Mouse (Mus musculus) heart, adult 18-20 months (tissue): ENCODE results near the gene Klhl3. TPM values are rescaled to one million over a fixed set of nuclear protein-coding genes. Genes with fewer than 3 reads are reported as not detected.

ENCODE experiments used
- DNase-seq, 2 experiments: peaks; one replicate each; pipeline ENCODE4 v3.0.0; 2021 to 2022; ENCODE audit warnings: mixed read lengths in 1 of 2
- total RNA-seq, 2 experiments: library from RNA; stranded (reverse); gene quantifications; 2 replicates each; pipeline ENCODE4 v1.2.3; 2021

Klhl3 gene
- total RNA-seq, 2 experiments from 2014 or later: 2.7 to 3.5 TPM

GRCm38 (mm10) chr13:58023726-58024453 lies 89.5 kb downstream of the Klhl3 start:
- DNase-seq: no peak

DNA sequence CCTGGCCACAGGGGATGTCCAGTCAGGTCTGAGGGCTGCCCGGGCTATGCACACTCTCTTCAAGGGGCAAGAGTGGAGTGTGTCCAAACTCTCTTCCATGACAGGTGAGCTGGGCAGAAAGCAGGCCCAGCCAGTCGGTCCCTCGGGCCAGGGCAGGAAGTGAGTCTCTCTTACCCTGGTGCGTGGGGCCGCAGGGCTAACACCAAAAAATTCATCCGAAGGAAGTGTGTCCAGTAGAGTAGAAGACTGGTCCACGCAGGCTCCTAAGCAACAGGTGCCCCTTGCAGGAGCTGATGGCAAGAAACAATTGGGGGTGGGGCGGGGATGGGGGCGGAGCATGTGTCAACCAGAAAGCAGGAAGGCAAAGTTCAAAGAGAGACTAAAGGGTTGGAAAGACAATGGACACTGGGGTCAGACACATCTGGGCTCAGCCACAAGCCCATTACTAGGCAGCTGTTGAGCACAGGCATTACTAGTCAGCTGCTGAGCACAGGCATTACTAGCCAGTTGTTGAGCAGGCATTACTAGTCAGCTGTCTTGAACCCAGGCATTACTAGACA lies 90.3 kb downstream of the Klhl3 start:
- DNase-seq: no peak

- no peak for DNase-seq
These were observed 93.0 kb downstream of the Klhl3 start for GRCm38 (mm10) chr13:58020428-58020827.

DNA sequence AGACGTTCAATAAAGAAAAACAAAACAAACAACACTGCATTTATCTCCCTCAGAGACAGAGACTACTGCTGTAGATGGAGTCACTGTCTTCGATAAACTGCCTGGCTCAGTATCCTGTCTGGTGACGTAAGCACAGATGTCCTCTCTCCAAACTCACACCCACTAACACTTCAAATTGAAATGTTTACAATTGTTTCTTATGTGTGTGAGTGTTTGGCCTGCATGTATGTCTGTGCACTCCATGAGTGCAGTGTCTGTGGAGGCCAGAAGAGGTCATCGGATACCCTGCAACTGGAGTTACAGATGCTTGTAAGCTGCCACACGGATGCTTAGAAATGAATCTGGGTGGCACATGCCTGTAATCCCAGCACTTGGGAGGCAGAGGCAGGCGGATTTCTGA lies 96.1 kb downstream of the Klhl3 start:
- DNase-seq: no peak

DNA sequence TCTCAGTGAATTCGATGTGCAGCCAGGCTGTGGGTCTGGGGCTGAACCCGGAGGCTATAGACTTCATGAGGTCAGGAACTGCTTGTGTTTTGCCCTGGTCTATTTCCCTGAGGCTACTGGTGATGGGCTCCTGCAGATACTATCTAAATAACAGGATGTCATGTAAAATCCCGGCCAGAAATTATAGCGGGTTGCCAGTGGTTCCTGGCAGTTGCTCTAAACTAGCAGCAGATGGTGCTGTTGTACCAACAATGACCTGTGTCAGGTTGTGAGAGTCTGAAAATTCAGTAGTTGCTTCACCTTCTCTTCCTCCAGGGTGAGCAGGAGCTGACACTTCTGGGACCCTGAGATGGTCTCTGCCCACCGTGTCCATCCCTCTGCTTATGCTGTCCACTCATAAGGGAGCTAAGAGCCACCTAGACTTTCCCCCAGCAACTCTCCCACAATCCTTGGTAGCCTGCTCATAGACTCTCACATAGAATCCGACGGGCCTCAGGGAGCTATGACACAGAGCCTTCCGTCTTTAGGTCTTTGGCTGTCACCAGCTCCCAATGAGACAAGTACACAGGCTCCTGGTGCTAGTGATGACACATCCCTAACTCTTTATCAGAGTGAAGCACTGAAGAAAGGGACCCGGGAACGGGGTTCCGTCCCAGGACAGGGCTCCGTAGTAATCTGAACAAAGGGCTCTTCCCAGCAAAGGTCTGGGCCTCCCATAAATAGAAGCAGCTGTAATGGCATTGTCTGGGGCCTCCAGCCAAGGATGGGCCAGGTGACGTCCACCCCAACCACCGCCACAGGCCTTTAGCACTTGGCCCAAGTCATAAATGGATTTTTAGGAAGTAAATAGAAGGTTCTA lies 101.1 kb downstream of the Klhl3 start:
- DNase-seq: peak; percentile 73 to 79

DNA sequence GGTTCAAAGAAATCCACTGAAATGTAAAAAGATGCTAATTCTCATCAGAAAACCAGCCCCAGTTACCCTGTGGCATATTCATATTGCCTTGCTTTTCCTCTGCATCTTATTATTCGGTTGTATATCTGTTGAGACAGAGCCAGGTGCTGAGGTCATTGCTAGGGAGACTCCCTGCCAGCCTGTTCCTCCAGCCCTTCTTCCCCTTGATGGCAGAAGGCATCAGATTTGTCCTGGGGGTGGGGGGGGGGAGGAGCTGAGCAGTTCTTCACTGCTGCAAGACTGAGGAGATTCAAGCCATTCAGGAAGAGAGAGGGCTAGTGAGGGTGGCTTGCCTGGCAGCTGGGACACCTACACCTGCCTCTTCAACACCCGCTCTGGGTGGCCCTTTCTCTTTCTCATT lies 101.9 kb downstream of the Klhl3 start:
- DNase-seq: no peak

DNA sequence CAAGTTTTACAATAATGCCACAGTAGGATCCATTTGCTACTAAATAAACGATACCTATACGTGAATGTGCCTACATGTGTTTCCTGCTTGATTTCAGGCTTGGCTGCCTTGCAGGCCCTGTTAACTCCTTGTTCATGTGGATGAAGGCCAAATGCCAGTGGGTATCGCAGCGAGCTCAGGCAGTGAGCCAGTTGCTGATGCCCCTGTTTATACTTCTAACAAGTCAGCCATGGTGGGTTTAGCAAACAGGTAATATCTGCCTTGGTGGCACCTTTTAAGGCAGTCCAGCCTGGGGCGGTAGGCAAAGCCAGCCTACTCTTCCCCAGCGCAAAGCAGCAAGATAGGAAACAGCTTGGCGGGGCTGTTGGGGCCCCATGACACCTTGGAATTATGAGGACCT lies 103.0 kb downstream of the Klhl3 start:
- no peak for DNase-seq

DNA sequence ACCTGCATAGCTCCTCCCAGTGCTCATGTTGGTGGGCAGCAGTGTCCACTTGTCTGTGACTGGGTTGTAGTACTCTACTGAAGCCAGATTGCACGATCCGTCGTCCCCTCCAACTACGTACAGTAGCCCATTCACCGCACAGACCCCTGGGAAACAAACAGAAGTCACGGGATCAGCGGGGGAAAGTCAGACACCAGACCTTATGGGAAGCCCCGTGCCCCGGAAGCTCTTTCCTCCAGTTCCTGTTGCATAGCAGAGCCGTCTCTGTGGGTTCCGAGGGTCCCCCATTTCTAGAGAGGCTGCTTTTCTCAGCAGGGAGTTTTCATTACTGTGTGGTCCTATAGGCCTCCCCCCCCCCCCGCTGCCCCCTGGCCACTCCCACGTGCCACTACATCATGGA lies 104.1 kb downstream of the Klhl3 start:
- no peak for DNase-seq

GRCm38 (mm10) chr13:58008038-58008364 lies 105.4 kb downstream of the Klhl3 start:
- peak; percentile 28 to 58 for DNase-seq

DNA sequence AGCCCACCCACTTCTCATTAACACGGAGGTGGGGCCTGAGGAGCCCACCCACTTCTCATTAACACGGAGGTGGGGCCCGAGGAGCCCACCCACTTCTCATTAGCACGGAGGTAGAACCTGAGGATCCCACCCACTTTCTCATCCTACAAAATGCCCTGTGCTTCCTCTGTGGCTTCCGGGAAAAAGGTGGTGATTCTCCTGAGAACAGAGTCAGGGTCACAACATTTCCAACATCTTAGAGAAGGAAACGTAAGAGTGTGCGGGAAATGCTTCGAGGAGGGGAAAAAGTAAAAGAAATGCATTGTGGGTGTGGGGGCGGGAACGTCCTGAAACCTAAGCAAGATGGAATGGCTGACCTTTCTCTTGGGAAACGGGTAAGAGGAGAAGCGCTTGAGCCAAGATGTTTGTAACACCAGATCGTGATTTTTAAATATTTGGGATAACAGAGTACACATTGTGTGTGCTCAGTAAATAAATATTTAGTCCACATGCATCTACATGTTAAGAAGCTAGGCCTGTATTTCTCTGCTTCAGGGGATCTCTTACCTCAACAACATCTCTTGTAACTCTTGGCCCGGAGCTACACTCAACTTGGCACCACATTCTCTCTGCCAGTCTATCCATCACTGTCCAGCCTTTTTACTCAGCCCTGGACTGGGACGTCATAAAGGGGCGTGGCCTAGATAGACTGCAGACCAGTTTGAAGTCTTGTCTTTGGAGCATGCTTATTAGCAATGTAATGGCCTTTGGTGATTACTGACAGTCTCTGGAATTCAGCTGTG lies 105.9 kb downstream of the Klhl3 start:
- DNase-seq: peak in 1 of 2 experiments; percentile 19

- DNase-seq: no peak
These were observed 111.6 kb downstream of the Klhl3 start for GRCm38 (mm10) chr13:58001792-58002191.

DNA sequence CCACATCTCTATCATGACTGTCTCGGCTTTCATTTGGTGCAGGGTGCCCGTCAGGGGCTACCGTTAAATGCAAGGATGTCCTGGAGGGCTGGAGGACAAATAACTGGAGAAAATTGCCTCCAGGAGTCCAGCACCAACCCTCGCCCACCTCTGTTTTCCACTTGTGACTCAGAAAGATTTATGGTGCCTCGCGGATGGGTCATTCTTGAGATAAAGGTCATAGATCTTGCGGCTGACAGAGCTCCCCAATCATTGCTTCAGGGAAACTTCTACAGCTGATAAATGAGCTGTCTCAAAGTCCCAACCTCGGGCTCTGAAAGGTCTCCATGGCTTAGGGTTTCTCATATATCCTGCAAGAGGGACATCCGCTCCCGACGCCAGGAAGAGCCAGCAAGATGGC lies 116.9 kb downstream of the Klhl3 start:
- no peak for DNase-seq

DNA sequence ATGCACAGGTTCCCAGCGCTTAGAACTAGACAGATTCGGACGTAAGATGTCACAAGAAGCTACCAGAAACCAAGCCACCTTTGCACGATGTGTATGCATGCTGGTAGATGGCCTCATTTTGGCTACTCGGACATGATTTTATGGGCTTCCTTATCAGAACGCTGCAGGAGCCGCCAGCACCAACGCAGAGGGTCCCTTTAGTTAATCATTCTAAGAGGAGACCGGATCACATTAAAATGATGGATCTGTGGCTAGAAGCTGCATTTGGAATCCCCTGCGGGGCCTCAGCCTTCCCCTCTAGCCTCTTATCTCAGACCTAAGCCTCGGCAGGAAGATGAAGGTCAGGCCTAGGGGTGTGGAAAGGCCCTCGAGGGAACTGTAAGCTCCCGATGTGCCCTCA lies 117.5 kb downstream of the Klhl3 start:
- no peak for DNase-seq

GRCm38 (mm10) chr13:57984637-57985036 lies 128.8 kb downstream of the Klhl3 start:
- DNase-seq: no peak

DNA sequence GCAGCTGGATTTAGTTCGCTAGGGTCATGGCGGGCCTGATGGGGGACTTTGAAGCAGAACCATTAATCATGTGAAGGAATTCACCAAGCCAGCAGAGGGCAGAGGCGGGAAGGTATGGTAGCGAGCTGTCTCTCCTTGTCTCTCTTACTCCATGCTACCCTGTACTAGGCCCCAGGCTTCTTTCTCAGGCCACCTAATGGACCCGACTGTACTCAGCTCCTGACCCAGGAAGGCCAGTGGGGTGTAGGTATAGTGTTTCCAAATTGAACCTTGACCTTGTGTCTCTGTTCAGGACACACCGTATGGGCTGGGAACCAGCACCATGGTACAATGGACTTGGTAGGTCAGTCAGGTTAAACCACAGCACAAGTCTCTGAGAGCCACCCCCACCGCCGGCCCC lies 129.2 kb downstream of the Klhl3 start:
- DNase-seq: no peak

DNA sequence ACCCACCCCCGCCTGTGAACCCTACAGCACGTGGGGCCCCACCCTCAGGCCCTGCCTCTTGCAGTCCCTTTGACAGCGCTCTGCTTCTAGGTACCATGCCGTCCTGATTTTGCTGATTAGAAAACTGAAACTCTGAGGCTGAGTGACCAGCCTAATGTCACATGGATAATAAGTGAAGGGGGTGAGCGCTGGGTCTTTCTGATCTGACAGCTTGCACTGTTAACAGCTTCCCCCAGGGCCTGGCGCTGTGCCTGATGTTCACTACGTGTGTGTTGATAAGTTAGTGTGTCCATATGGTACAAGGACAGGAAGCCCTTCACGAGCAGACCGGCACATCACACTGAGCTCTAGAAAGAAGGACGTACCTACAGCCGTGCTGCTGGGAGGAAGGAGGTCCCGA lies 130.1 kb downstream of the Klhl3 start:
- no peak for DNase-seq

- no peak for DNase-seq
These were observed 130.5 kb downstream of the Klhl3 start for GRCm38 (mm10) chr13:57982904-57983303.

DNA sequence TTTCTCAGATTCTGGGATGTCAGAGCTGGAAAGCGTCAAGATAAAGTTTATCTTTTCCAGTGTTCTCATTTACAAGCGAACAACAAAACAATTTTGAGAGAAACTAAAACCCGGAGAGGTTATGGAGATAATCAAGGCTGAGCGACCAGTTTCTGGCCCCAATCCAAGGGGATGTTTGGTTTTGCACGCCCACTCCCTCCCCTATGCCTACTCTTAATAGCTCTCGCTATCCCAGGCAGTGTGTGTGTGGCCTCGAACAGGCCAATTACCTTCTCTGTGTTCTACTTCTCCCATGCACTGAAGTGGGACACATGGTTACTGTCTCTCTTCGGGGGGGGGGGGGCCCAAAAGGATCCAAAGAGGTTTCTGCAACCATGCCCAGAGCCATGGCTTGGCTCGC lies 132.7 kb downstream of the Klhl3 start:
- DNase-seq: no peak

GRCm38 (mm10) chr13:57980071-57980470 lies 133.3 kb downstream of the Klhl3 start:
- DNase-seq: no peak

DNA sequence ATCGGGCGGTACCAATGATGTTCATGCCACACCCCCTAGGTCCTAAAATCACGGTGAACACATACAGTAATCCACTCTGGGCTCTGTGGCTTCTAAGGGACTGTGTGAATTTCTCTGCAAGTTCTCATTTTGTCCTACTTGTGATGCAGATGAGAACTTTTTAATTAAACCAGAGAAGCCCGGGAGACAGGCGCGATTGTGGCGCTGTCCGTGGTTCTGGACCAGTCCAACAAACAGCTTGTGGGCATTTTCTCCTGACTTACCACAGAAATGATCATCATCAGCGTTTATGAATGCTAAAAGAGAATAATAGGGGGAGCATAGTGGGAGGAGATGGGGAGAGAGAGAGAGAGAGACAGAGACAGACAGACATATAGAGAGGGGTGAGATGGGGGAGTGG lies 134.5 kb downstream of the Klhl3 start:
- DNase-seq: no peak

- no peak for DNase-seq
These were observed 135.7 kb downstream of the Klhl3 start for GRCm38 (mm10) chr13:57977721-57978120.

DNA sequence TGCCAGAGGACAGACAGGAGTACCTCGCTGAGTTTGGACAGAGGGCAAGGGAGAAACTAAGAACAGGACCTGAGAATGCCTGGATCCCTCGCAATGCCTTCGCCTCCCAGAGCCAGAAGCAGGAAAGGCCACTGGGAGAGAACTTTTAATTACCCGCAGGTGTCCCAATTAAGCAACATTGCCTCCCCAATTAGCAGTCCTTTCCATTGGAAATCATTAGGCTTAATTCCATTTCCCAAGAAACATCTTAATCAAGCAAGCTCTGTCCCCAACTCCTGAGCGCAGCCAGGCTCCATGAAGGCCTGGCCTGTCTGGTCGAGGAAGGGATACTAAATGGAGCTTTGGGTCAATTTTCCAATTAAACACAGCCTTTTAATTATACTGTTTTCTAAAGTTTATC lies 147.7 kb downstream of the Klhl3 start:
- DNase-seq: no peak

DNA sequence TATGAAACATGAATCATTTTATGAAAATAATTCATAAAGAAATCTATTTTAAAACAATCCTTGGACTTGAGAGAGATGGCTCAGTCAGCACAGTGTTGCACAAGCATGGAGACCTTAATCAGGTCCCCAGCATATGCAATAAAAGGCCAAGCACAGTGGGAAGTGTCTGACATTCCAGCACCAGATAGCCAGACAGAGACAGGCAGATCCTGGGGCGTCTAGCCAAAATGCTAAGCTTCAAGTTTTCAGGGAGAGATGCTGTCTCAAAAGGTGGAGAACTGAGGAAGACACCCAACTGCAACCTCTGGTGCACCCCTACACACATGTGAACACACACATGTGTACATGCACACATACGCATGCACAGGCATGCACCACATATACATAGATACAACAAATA lies 153.1 kb downstream of the Klhl3 start:
- DNase-seq: no peak
